Mouse (Mus musculus) CD8-positive naive resting alpha-beta T cell, adult 2 months (primary cell): Measurements from ENCODE around the gene Cnot10.

Experiments
- DNase-seq, 2 experiments: peaks; one replicate each; pipeline ENCODE4 v3.0.0; 2022; ENCODE audit warnings: low read depth in 2 of 2, low spot score in 2 of 2

The Cnot10 gene

GRCm38 (mm10) chr9:114650938-114651634 lies 11.1 kb upstream of the Cnot10 start:
- DNase-seq: peak in 1 of 2 experiments; percentile 22

GRCm38 (mm10) chr9:114649371-114649770 lies 9.4 kb upstream of the Cnot10 start:
- no peak for DNase-seq

GRCm38 (mm10) chr9:114648472-114648871 lies 8.5 kb upstream of the Cnot10 start:
- DNase-seq: peak in 1 of 2 experiments; percentile 7

GRCm38 (mm10) chr9:114647506-114648432 lies 7.8 kb upstream of the Cnot10 start:
- no peak for DNase-seq

GRCm38 (mm10) chr9:114646556-114647505 lies 6.8 kb upstream of the Cnot10 start:
- DNase-seq: no peak

GRCm38 (mm10) chr9:114639186-114639748 lies 717 bp downstream of the Cnot10 start:
- no peak for DNase-seq

- DNase-seq: no peak
These were observed 3.2 kb downstream of the Cnot10 start for GRCm38 (mm10) chr9:114636751-114637150.

- no peak for DNase-seq
These were observed 3.8 kb downstream of the Cnot10 start for GRCm38 (mm10) chr9:114636150-114636549.

- no peak for DNase-seq
These were observed 7.7 kb downstream of the Cnot10 start for GRCm38 (mm10) chr9:114632331-114632730.

- DNase-seq: no peak
These were observed 13.3 kb downstream of the Cnot10 start for GRCm38 (mm10) chr9:114626726-114627125.

- DNase-seq: no peak
These were observed 15.8 kb downstream of the Cnot10 start for GRCm38 (mm10) chr9:114624178-114624577.

GRCm38 (mm10) chr9:114621149-114621548 lies 18.8 kb downstream of the Cnot10 start:
- no peak for DNase-seq

- no peak for DNase-seq
These were observed 25.6 kb downstream of the Cnot10 start for GRCm38 (mm10) chr9:114614176-114614953.

GRCm38 (mm10) chr9:114613026-114613425 lies 27.0 kb downstream of the Cnot10 start:
- peak in 1 of 2 experiments; percentile 17 for DNase-seq

GRCm38 (mm10) chr9:114612566-114612965 lies 27.4 kb downstream of the Cnot10 start:
- DNase-seq: no peak

GRCm38 (mm10) chr9:114610266-114610665 lies 29.7 kb downstream of the Cnot10 start:
- no peak for DNase-seq

- no peak for DNase-seq
These were observed 36.0 kb downstream of the Cnot10 start for GRCm38 (mm10) chr9:114603876-114604540.

GRCm38 (mm10) chr9:114601096-114601495 lies 38.9 kb downstream of the Cnot10 start:
- DNase-seq: no peak

GRCm38 (mm10) chr9:114585017-114585345 lies 55.0 kb downstream of the Cnot10 start:
- DNase-seq: no peak
